Mouse (Mus musculus): ENCODE measurements around the gene Tap1.
"Not testable (repeated sequence)": the region's sequence is repeated elsewhere in the genome, so short reads cannot be mapped to it uniquely, and the experiment has no call there.

Gene Tap1

DNA sequence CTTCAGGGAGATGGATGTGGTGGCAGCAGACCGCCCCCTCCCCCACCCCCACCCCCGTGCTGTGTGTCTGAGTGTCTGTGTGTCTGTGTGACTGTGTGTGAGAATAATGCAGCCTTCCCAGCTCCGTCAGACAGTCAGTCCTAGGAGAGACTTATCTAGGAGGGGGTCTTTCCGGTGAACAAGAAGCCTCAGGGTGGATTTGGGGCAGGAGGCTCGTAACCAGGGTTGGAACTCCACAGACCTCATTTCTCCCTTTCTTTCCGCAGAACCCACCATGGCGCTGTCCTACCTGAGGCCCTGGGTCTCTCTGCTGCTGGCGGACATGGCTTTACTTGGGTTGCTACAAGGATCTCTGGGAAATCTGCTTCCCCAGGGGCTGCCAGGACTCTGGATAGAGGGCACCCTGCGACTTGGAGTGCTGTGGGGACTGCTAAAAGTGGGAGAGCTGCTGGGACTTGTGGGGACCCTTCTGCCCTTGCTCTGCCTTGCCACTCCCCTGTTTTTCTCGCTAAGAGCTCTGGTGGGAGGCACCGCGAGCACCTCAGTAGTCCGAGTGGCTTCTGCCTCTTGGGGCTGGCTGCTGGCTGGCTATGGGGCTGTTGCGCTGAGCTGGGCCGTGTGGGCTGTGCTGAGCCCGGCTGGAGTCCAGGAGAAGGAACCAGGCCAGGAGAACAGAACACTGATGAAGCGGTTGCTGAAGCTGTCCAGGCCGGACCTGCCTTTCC, 17.8 kb downstream of the Tap1 start:
- DNase-seq = peak in 1 of 2 experiments; percentile 48

DNA sequence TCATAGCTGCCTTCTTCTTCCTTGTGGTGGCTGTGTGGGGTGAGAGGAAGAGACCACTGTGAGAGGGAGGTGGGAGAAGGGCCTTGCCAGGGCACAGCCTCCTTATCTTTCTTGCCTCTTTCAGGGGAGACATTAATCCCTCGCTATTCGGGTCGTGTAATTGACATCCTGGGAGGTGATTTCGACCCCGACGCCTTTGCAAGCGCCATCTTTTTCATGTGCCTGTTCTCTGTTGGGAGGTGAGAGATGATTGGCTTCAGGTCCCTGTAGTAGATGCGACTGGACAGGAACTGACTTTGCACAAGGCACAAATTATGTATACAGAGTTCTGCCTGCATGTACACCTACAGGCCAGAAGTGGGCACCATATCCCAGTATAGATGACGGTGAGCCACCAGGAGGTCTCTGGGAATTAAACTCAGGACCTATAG, 18.4 kb downstream of the Tap1 start:
- peak; percentile 32 to 43 for DNase-seq

DNA sequence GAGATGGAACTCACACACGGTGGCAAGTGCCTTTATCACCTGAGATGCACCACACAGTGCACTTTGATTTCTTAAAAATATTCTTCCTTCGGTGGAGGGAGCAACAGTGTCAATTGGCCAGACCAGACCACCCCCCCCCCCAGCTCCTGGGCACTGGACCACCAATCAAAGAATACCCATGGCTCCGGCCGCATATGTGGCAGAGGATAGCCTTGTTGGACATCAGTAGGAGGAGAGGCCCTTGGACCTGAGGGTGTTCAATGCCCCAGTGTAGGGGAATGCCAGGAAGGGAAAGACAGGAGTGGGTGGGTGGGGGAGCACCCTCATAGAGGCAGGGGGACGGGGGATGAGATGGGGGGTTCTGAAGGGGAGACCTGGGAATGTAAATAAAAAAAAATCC, 19.4 kb downstream of the Tap1 start:
- DNase-seq = peak in 1 of 2 experiments; percentile 32

DNA sequence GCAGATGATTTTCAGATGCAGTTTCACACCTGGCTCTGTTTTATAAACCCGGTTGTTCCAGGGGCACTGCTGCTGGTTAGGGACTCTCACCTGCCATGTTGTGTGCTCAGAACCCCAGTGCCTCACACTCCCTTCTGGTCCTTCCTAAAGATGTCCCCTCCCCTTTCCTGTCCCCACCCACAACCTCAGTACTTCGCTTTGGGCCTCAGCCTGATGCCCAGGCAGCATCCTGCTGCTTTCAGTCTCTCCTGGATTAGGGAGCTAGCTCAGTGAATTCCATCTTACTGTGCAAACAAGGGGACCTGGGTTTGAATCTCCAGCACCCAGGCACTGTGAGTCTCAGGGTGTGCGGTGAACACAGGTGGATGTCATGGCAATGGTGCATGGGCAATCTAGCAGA, 20.1 kb downstream of the Tap1 start:
- DNase-seq = peak in 1 of 2 experiments; percentile 30

DNA sequence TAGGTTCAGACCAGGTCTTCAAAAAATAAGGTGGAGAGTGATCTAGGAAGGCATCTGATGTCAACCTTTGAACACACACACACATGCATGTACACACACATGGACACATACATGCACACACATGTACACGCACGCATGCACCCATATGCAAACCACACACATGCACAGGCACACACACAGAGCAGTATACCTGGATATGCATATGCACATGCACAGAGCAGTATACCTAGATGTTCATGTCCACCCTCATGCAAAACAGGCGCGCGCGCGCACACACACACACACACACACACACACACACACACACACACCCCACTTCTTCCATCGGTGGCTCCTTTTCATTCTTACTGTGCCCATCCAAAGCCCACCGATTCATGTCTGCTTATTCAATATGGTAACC, 20.5 kb downstream of the Tap1 start:
- DNase-seq = peak in 1 of 2 experiments; percentile 20

DNA sequence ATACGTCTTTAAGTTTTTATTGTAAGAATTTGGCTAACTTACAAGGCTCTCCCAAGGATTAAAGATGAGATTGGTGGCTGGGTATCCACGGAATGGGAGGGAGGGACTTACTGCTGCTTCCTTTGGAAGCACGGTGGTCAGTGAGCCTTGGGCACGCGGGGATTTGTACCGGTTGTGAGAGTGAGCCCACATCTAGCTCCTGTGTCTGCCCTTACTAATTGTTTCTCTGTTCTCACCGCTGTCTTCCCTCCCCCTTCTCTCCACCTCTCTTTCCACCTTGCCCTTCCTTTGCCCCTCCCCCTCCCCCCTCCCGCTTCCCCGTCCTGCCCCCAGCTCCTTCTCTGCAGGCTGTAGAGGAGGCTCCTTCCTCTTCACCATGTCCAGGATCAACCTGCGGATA, 21.1 kb downstream of the Tap1 start:
- DNase-seq = peak in 1 of 2 experiments; percentile 24

DNA sequence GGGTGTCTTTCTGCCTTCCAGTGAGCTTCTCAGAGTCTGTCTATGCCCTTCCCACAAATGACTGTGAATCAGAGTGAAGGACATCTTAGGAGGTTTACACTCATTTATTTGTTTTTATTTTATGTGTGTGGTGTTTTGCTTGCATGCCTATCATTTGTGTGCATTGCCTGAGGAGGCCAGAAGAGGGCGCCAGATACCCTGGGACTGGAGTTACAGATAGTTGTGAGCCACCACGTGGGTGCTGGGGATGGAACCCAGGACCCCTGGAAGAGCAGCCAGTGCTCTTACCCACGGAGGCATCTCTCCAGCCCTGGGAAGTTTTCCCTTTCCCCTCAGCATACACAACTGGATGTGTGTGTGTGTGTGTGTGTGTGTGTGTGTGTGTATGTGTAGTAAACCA, 22.3 kb downstream of the Tap1 start:
- DNase-seq = peak in 1 of 2 experiments; percentile 13

DNA sequence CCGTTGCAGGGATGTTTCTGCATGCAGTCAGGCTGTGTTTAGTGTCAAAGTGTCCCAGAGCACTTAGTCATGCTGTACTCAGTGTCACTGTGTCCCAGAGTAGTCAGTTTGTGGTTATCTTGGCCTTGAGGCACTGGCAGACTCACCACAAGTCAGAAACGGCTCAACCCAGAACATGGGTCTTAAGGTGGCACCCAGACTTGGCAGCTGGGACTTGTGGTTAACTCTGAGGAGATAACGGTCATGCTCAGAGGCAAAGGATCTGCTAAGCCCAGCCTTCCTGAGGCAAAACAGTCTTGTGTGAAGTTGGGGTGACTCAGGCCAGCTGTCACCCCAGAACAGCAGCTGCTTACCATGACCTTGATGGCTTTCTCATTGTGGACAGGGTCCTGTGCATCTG, 23.2 kb downstream of the Tap1 start:
- DNase-seq = no peak

DNA sequence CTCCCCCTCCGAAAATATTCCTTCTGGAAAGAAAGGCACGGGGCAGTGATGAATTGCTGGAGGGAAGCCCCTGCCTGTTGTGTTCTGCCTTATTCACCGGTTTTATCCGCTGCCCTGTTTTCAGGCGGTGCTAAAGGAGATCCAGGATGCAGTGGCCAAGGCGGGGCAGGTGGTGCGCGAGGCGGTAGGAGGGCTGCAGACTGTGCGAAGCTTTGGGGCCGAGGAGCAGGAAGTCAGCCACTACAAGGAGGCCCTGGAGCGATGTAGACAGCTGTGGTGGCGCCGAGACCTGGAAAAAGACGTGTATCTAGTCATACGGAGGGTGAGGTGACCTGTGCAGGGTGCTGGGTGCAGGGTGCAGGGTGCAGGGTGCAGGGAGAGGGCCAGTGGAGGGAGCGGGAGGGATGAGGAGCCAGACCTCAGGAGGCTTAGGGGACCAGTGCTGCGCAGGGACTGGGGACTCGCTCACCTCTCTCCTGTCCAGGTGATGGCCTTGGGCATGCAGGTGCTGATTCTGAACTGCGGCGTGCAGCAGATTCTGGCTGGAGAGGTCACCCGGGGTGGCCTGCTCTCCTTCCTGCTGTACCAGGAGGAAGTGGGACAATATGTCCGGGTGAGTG, 24.5 kb downstream of the Tap1 start:
- DNase-seq = peak in 1 of 2 experiments; percentile 33

DNA sequence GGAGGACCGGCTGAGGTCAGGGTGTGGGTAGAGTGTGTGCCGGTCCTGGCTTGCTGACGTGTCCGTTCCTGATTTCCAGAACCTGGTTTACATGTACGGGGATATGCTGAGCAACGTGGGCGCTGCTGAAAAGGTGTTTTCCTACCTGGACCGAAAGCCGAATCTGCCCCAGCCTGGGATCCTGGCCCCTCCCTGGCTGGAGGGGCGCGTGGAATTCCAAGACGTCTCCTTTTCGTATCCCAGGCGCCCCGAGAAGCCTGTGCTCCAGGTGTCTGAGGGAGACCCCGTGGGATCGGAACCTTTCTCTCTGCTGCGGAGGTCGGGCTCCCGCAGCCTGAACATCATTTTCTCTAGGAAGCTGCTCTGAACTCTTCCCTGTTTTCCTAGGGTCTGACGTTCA, 26.6 kb downstream of the Tap1 start:
- DNase-seq = peak in 1 of 2 experiments; percentile 33

DNA sequence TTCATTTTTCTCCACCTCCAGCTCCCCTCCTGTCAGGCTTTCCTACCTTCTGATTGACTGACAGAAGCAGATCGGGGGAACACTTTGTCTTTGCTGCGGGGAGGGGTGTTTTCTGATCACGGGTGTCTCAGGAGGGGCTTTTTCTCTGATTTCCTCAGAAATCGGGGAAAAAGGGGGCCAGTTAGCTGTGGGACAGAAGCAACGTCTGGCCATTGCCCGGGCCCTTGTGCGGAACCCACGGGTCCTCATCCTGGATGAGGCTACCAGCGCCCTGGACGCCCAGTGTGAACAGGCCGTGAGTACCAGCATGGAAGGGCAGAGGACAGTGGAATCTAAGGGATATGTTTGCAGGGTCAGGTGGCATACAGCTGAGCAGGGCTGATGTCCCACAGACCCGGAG, 27.8 kb downstream of the Tap1 start:
- peak in 1 of 2 experiments; percentile 30 for DNase-seq

DNA sequence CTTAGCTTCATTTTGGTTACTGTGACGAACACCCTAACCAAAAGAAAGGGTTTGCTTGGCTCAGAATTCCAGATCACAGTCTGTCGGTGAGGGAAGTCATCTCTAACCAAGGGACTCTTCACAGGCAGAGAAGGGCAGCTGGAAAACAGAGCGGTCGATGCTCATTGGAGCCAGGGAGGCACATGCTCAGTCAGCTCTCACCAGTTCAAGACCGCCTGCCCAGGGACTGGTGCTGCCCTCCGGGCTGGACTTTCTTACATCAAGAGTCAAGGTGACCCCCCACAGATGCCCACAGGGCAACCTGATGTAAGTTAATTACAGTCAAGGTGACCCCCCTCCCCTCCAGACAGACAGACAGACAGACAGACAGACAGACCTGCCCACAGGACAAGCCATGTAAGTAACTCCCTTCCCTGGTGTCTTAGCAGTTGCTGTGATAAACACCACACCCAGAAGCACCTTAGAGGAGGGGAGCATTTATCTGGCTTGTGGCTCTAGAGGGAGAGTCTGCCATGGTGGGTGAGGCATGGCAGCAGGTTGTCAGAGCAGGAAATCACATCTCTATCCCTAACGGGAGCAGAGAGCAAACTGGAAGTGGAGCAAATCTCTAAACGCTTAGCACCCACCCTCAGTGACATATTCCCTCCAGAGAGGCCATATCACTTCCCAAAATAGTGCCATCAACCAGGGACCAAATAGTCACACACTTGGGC, 30.0 kb downstream of the Tap1 start:
- peak in 1 of 2 experiments; percentile 24 for DNase-seq

DNA sequence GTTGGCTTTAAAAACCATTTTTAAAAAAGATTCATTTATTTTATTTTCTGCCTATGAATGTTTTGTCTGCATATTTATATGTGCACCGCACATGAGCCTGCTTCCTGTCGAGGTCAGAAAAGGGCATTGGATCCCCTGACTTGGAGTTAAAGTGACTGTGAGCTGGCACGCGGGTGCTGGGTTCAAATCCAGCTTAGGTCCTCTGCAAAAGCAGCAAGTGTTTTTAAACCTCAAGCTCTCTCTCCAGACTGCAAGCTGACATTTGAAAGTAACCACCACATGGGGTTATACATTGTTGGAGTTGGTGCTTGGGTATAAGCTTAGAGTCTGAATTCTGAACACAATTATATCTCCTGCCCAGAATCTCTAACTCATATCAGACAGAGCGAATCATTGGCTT, 30.6 kb downstream of the Tap1 start:
- DNase-seq = peak in 1 of 2 experiments; percentile 13

DNA sequence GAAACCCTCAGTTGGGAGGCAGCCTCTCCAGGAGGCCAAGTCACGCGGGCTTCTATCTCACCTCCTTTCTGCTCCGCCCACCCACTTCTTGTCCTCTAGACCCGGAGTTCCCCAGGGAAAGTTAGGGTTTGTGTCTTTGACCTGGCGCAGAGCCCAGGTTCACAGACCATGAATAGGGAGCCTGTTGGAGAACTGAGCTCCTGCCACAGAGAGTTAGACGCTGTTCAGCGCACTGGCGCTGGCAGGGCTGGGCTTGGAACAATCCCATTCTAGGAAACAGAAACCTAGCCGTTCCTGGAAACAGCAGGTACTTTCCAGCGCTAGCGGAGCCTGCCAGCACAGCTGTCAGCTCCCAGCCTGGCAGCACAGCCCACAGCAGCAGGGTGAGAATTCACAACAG, 31.3 kb downstream of the Tap1 start:
- peak; percentile 87 to 93 for DNase-seq

DNA sequence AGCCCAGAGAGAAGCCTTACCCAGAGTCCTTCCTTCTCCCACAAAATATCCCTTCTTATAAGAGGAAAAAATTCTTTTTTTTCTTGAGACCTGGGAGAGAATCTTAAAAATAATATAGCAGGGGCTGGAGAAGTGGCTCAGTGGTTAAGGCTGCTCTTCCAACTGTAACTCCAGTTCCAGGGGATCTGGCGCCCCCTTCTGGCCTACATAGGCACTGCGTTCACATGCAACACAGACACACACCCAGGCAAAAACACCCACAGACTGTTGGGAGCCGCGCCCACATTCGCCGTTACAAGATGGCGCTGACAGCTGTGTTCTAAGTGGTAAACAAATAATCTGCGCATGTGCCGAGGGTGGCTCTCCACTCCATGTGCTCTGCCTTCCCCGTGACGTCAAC, 31.7 kb downstream of the Tap1 start:
- peak; percentile 70 to 80 for DNase-seq

DNA sequence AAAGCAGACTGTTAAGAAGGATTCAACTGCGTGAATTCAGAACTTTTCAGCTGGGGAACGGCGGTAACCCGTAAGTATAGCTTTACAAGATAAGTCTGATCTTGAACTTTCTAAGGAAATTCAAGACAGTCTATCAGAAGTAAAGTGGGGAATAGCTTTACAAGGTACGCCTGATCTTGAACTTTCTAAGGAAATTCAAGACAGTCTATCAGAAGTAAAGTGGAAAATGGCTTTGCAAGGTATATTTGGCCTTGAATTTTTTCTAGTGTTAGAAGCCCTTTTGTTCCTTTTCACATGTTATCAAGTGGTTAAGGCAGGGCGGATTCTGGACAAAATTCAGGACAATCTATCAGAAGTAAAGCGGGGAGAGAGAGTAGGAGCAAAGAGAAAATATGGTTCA, 32.4 kb downstream of the Tap1 start:
- DNase-seq = not testable (repeated sequence)

DNA sequence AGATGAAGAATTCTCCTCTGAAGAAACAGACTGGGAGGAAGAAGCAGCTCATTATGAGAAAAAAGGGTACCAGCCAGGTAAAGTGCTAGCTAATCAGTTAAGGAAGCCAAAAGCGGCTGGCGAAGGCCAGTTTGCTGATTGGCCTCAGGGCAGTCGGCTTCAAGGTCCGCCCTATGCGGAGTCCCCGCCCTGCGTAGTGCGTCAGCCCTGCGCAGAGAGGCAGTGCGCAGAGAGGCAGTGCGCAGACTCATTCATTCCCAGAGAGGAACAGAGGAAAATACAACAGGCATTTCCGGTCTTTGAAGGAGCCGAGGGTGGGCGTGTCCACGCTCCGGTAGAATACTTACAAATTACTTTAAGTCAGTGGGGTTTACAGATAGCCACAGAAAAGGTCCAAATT, 33.0 kb downstream of the Tap1 start:
- not testable (repeated sequence) for DNase-seq

DNA sequence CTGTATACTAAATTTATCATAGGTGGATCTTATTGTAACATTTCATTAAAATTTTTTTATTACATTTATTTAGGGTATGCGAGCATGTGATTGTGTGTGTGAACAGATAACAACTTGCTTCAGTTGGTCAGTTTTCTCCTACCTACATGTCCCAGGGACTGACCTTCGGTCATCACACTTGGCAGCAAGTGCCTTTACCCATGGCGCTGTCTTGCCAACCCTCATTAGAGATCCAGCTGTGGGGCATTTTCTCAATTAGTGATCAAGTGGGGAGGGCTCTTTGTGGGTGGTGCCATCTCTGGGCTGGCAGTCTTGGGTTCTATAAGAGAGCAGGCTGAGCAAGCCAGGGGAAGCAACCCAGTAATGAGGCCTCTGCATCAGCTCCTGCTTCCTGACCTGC, 37.5 kb downstream of the Tap1 start:
- DNase-seq = peak in 1 of 2 experiments; percentile 36

DNA sequence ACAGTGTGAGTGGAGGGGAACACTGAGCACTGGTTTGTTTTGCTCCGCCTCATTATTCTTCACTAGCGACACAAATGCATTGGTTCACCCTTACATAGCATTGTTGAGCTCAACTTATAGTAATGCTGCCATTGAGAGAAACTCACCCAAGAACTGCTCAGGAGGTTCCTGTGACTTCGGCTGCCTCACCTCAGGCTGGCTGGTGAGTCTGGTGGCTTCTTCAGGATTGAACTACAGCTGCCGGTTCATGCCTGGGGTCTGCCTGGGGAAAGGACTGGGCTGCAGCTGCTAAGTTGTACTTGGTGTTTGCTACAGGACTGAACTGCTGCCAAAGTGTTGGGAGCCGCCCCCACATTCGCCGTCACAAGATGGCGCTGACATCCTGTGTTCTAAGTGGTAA, 38.1 kb downstream of the Tap1 start:
- no peak for DNase-seq

DNA sequence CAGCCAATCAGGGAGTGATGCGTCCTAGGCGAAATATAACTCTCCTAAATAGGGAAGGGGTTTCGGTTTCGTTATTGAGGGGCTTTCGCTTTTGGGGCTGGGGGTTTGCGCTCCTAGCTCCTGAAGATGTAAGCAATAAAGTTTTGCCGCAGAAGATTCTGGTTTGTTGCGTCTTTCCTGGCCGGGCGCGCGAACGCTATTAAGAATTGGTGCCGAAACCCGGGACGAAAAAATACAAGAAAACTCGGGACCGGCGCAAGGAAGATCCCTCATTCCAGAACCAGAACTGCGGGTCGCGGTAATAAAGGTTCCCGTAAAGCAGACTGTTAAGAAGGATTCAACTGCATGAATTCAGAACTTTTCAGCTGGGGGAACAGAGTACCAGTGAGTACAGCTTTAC, 38.6 kb downstream of the Tap1 start:
- DNase-seq = not testable (repeated sequence)

DNA sequence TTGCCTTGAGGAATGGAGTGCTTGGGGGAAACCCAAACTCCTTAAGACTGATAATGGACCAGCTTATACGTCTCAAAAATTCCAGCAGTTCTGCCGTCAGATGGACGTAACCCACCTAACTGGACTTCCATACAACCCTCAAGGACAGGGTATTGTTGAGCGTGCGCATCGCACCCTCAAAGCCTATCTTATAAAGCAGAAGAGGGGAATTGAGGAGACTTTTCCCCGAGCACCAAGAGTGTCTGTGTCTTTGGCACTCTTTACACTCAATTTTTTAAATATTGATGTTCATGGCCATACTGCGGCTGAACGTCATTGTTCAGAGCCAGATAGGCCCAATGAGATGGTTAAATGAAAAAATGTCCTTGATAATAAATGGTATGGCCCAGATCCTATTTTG, 43.6 kb downstream of the Tap1 start:
- DNase-seq = not testable (repeated sequence)

DNA sequence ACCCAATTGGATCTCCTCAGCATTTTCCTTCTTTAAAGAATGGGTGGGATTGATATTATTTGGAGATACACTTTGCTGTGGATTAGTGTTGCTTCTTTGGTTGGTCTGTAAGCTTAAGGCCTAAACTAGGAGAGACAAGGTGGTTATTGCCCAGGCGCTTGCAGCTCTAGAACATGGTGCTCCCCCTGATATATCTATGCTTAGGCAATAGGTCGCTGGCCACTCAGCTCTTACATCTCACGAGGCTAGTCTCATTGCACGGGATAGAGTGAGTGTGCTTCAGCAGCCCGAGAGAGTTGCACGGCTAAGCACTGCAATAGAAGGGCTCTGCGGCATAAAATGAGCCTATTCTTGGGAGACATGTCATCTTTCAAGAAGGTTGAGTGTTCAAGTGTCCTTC, 44.7 kb downstream of the Tap1 start:
- not testable (repeated sequence) for DNase-seq

DNA sequence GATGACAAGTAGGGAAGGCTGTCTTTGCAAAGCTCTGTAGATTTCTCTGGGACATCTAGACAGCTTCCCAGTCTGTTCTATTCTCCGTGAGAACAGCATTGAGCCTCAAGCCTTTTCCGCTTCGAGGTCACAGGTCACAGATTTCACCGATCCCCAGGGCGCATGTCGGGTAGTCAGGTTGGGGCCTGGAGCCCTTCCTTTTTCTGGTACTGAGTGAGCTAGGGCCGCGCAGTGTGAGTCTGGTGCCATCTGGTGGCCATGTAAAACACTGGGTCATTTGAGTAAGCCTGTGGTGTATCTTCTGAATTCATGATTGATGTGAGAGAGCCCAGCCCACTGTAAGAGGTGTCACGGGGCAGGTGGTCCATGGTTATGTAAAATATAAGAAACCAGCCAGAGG, 47.6 kb downstream of the Tap1 start:
- peak; percentile 84 to 86 for DNase-seq

DNA sequence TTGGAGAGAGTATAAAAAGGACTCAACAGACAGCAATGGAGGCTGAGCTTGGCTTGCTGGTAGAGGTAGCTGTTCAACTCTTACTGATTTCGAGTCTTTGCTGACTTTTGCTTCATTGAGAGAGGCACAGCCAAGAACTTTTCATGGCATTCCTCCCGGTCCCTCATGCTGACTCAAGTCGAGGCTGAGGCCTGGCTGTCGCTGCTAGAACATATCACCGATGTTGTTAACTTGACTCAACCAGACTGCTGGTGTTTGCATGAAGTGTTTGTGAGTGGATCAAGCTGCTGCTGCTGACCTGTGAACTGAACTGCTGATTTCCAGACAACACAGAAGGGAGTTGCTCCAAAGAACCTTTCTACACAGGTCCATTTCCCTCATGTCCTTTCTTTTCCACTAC, 49.3 kb downstream of the Tap1 start:
- no peak for DNase-seq
